Mouse (Mus musculus) heart, embryonic 13.5 days (tissue): ENCODE measurements around the gene Cdh4. TPM values are rescaled to one million over a fixed set of nuclear protein-coding genes. Genes with fewer than 3 reads are reported as not detected.

Experiments used
- ATAC-seq: fragments of 200-750 bp; cut with Nextera tagmentation; 2 replicates; pipeline ENCODE4 v1.8.0; 2017; ENCODE audit warnings: moderate TSS enrichment; ENCODE audit not compliant: insufficient number of reproducible peaks, low FRiP score, low TSS enrichment; ENCODE audit errors: extremely low read depth
- H3K27ac ChIP-seq: fragments of 300-500 bp; sonication (generic); replicated peaks from 2 replicates; pipeline ENCODE4 v1.5.1; 2015; ENCODE audit warnings: moderate library complexity, mild to moderate bottlenecking, inconsistent platforms
- H3K27me3 ChIP-seq: fragments of 300-500 bp; sonication (generic); replicated peaks from 2 replicates; pipeline ENCODE4 v1.6.1; 2015; ENCODE audit warnings: mild to moderate bottlenecking, inconsistent platforms
- H3K36me3 ChIP-seq: fragments of 300-500 bp; sonication (generic); 2 replicates; pipeline ENCODE4 v1.6.1; 2015; ENCODE audit warnings: mild to moderate bottlenecking, inconsistent platforms
- H3K4me1 ChIP-seq: fragments of 300-500 bp; sonication (generic); 2 replicates; pipeline ENCODE4 v1.6.1; 2015; ENCODE audit warnings: inconsistent platforms
- H3K4me2 ChIP-seq: fragments of 300-500 bp; sonication (generic); 2 replicates; pipeline ENCODE4 v1.6.1; 2015; ENCODE audit warnings: inconsistent platforms, mild to moderate bottlenecking, moderate library complexity
- H3K4me3 ChIP-seq: fragments of 300-500 bp; sonication (generic); 2 replicates; pipeline ENCODE4 v1.5.1; 2015; ENCODE audit warnings: moderate library complexity, mild to moderate bottlenecking, inconsistent platforms
- H3K9ac ChIP-seq: fragments of 300-500 bp; sonication (generic); 2 replicates; pipeline ENCODE4 v1.6.1; 2015; ENCODE audit warnings: inconsistent platforms, mild to moderate bottlenecking, moderate library complexity
- H3K9me3 ChIP-seq: fragments of 300-500 bp; sonication (generic); 2 replicates; pipeline ENCODE4 v1.6.1; 2016; ENCODE audit warnings: inconsistent platforms
- WGBS: fragments of 180-500 bp; shearing (Covaris S2); methylation state at CpG from one replicate; pipeline ENCODE4 v1.1.7; 2015; ENCODE audit warnings: mixed read lengths; 5-methylcytosine and 5-hydroxymethylcytosine counted together
- polyA plus RNA-seq: library from polyadenylated mRNA; unstranded; fragments of >200 nt; fragmentation: Nextera tagmentation; extraction: Ambion mirVana; gene quantifications from 2 replicates; pipeline ENCODE4 v1.2.1, GENCODE M21; 2015

Gene Cdh4
- polyA plus RNA-seq, 1 experiment from 2014 or later, result 1.4 TPM

- Histone ChIP-seq H3K4me2 (no peak overlapping the region), H3K9me3 (no peaks in the 10 kb centered on the region), H3K36me3 (no peaks in the 10 kb centered on the region), H3K27ac (no peak overlapping the region), H3K4me1 (no peaks in the 10 kb centered on the region), H3K4me3 (no peak overlapping the region), H3K9ac (no peak overlapping the region), H3K27me3 (peaks cover 10% of the 10 kb centered on the region; the same call in 1 of the 2 replicates)
- ATAC-seq, result no peak
- WGBS, result 68% methylated on average over 7 of the region's 7 CpGs
Measured at GRCm38 (mm10) chr2:179835570-179835969, 393.3 kb downstream of the Cdh4 start.

GRCm38 (mm10) chr2:179837186-179837585, 395.0 kb downstream of the Cdh4 start:
- Histone ChIP-seq H3K27me3 (peaks cover 10% of the 10 kb centered on the region; the same call in 1 of the 2 replicates), H3K4me3 (no peak overlapping the region), H3K9ac (no peak overlapping the region), H3K4me1 (no peaks in the 10 kb centered on the region; the same call in 1 of the 2 replicates), H3K27ac (no peak overlapping the region), H3K9me3 (no peaks in the 10 kb centered on the region), H3K4me2 (no peak overlapping the region), H3K36me3 (no peaks in the 10 kb centered on the region)
- no peak for ATAC-seq
- WGBS, result 49% methylated on average over 10 of the region's 10 CpGs

GRCm38 (mm10) chr2:179838036-179838435, 395.8 kb downstream of the Cdh4 start:
- peaks cover 10% of the 10 kb centered on the region; the same call in 1 of the 2 replicates for H3K27me3 ChIP-seq
- ATAC-seq, result no peak
- no peak overlapping the region for H3K4me3 ChIP-seq
- H3K4me1 ChIP-seq, result peaks cover 7% of the 10 kb centered on the region
- no peak overlapping the region for H3K4me2 ChIP-seq
- WGBS, result 75% methylated on average over 7 of the region's 7 CpGs
- no peak overlapping the region for H3K9ac ChIP-seq
- H3K9me3 ChIP-seq, result no peaks in the 10 kb centered on the region
- no peaks in the 10 kb centered on the region for H3K36me3 ChIP-seq
- no peak overlapping the region for H3K27ac ChIP-seq

DNA sequence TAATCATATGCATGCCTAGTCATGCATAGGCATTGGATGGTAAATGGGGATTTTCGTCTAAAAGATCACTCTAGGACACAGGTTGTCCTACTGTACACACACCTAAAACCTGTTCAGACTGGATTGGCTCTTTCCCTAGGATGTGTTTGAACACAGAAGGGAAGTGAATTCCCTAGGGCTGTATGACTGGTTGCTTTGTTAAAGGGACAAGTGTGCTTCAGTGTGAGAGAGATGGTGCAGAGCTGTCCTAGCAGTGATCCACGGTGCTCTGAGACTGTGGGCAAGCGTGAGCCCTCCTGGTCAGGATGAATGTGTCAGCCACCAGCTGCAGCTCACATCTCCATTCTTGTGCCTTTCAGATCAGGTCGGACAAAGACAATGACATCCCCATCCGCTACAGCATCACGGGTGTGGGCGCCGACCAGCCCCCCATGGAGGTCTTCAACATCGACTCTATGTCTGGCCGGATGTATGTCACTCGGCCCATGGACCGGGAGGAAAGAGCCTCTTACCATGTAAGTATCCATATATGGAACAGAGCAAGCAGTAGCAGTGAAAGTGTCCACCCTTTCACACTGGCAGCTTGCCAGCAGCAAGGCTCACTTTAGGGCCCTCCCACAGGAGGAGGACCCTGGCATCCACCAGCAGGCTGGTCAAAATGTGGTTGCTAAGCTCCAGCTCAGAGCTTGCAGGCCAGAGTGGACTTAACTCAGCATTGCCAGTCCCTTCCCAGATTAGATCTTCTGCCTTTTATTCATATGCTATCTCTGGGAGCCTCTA, 400.6 kb downstream of the Cdh4 start:
- no peaks in the 10 kb centered on the region for H3K36me3 ChIP-seq
- H3K9me3 ChIP-seq, result no peaks in the 10 kb centered on the region
- WGBS, result 52% methylated on average over 12 of the region's 12 CpGs
- peak overlapping the region; percentile 48; the same call in 1 of the 2 replicates for H3K9ac ChIP-seq
- peak overlapping the region; percentile 73 for H3K27ac ChIP-seq
- no peak overlapping the region for H3K4me2 ChIP-seq
- H3K27me3 ChIP-seq, result no peaks in the 10 kb centered on the region; the same call in 1 of the 2 replicates
- H3K4me3 ChIP-seq, result no peak overlapping the region
- peak; percentile 55 for ATAC-seq
- H3K4me1 ChIP-seq, result peaks cover 16% of the 10 kb centered on the region

- no peak overlapping the region for H3K4me3 ChIP-seq
- H3K4me1 ChIP-seq, result peaks cover 7% of the 10 kb centered on the region
- no peak overlapping the region for H3K9ac ChIP-seq
- ATAC-seq, result no peak
- no peaks in the 10 kb centered on the region for H3K9me3 ChIP-seq
- H3K4me2 ChIP-seq, result no peak overlapping the region
- WGBS, result 52% methylated on average over 9 of the region's 9 CpGs
- no peak overlapping the region for H3K27ac ChIP-seq
- H3K36me3 ChIP-seq, result no peaks in the 10 kb centered on the region
- H3K27me3 ChIP-seq, result peaks cover 3% of the 10 kb centered on the region; the same call in 1 of the 2 replicates
Measured at GRCm38 (mm10) chr2:179849732-179850131, 407.5 kb downstream of the Cdh4 start.

DNA sequence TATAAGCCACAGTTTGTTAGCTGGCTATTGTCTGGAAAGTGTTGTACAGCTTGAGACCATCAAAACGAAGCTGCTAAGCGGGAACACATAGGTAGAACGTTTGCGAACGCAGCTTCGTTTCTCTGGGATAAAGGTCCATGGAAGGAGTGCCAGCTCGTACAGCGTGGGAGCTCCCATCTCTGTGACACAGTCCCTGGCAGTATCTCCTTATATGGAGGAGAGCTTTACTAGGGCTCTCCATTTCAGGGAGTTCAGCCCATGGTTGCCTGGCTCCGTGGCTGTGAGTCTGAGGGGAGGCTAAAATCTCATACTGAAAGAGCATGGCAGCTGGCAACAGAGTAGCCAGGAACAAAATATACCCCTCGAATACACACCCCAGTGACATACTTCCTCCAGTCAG, 409.9 kb downstream of the Cdh4 start:
- Histone ChIP-seq H3K27ac (no peak overlapping the region), H3K4me3 (no peak overlapping the region), H3K4me1 (peaks cover 7% of the 10 kb centered on the region), H3K36me3 (no peaks in the 10 kb centered on the region), H3K4me2 (no peak overlapping the region), H3K9me3 (no peaks in the 10 kb centered on the region), H3K27me3 (peaks cover 3% of the 10 kb centered on the region; the same call in 1 of the 2 replicates), H3K9ac (no peak overlapping the region; the same call in 1 of the 2 replicates)
- ATAC-seq, result no peak
- 69% methylated on average over 10 of the region's 10 CpGs for WGBS

DNA sequence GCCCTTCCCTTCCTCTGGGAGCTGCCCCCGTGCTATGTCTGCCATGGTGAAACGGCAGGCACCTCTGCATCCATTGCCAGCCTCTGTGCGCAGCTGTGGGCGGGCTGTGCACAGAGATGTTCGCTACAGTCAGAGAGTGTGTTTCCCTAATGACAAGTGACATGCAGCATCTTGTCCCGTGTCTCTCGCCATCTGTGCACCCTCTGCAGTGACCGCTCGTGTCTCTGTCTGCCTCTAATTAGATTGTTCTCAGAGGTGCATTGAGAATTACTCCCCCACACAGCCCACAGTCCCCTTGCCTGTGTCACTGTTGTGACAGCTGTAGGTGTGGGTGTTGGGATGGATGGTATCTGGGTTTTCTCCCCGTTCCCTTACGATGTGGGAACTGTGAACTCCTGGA, 410.6 kb downstream of the Cdh4 start:
- no peak for ATAC-seq
- Histone ChIP-seq H3K27ac (no peak overlapping the region), H3K9ac (no peak overlapping the region), H3K4me2 (no peak overlapping the region), H3K9me3 (no peaks in the 10 kb centered on the region), H3K4me3 (no peak overlapping the region), H3K36me3 (no peaks in the 10 kb centered on the region), H3K4me1 (peaks cover 7% of the 10 kb centered on the region), H3K27me3 (peaks cover 3% of the 10 kb centered on the region; the same call in 1 of the 2 replicates)
- WGBS, result 65% methylated on average over 11 of the region's 11 CpGs

DNA sequence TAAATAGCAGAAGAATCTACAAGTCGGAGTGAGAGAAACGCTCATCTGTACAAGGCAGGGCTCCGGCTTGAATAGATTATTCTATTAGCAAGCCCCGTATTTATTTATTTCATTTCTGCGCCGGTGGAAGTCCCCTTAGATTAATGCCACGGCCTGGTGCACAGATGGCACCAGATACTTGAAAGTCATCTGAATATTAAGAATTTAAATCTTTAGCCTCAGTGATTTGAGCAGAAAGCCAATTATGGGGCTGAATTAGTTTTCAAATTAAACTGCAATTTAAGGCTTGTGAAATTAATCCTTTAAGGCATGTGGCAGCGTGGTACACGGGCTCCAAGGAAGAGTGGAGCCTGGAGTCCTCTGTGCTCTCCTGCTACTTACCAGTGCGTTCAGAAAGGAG, 411.7 kb downstream of the Cdh4 start:
- no peak overlapping the region for H3K4me3 ChIP-seq

DNA sequence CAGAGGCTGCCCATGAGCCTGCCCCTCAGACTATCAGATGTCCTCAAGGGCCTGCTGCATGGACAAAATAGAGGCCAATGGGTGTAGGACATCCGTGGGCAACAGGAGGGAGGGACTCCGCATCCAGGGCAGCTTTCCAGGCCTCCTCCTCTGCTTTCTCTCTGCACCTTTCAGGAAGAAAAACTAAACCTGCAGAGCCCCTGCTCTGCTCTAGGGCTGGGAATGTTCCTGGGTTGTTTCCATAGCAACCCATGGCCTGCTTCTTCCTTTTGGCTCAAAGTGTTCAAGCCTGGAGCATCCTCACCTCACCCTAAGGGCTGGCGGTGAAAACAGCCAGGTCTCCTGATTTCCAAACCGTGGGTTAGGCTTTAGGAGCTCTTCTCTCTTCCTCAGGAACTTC, 414.9 kb downstream of the Cdh4 start:
- no peaks in the 10 kb centered on the region for H3K9me3 ChIP-seq
- H3K27me3 ChIP-seq, result 0 out of 2 replicates have a peak, but pooled peaks cover 4% of the 10 kb centered on the region
- WGBS, result 51% methylated on average over 4 of the region's 4 CpGs
- no peak overlapping the region for H3K4me3 ChIP-seq
- H3K4me2 ChIP-seq, result no peak overlapping the region
- no peaks in the 10 kb centered on the region for H3K36me3 ChIP-seq
- H3K9ac ChIP-seq, result no peak overlapping the region
- no peak for ATAC-seq
- peaks cover 1% of the 10 kb centered on the region for H3K4me1 ChIP-seq
- H3K27ac ChIP-seq, result no peak overlapping the region

More for the DNA sequence above, 411.7 kb downstream of the Cdh4 start:
- Histone ChIP-seq H3K4me2 (no peak overlapping the region), H3K4me1 (peaks cover 7% of the 10 kb centered on the region), H3K27ac (no peak overlapping the region), H3K36me3 (no peaks in the 10 kb centered on the region), H3K27me3 (no peaks in the 10 kb centered on the region), H3K9ac (no peak overlapping the region), H3K9me3 (no peaks in the 10 kb centered on the region)
- WGBS, result 85% methylated on average over 10 of the region's 10 CpGs
- ATAC-seq, result no peak

- no peak for ATAC-seq
- Histone ChIP-seq H3K36me3 (no peaks in the 10 kb centered on the region), H3K9ac (no peak overlapping the region), H3K4me3 (no peak overlapping the region), H3K9me3 (no peaks in the 10 kb centered on the region), H3K27me3 (0 out of 2 replicates have a peak, but pooled peaks cover 4% of the 10 kb centered on the region), H3K27ac (no peak overlapping the region), H3K4me2 (no peak overlapping the region), H3K4me1 (peaks cover 4% of the 10 kb centered on the region; the same call in 1 of the 2 replicates)
- 73% methylated on average over 3 of the region's 3 CpGs for WGBS
Measured at GRCm38 (mm10) chr2:179862676-179863075, 420.4 kb downstream of the Cdh4 start.

- WGBS, result 60% methylated on average over 3 of the region's 3 CpGs
- ATAC-seq, result no peak
- Histone ChIP-seq H3K4me3 (no peak overlapping the region), H3K4me1 (peaks cover 9% of the 10 kb centered on the region; the same call in 1 of the 2 replicates), H3K27ac (no peak overlapping the region), H3K36me3 (no peaks in the 10 kb centered on the region), H3K4me2 (no peak overlapping the region), H3K27me3 (0 out of 2 replicates have a peak, but pooled peaks cover 4% of the 10 kb centered on the region), H3K9ac (no peak overlapping the region), H3K9me3 (no peaks in the 10 kb centered on the region)
Measured at GRCm38 (mm10) chr2:179863266-179863665, 421.0 kb downstream of the Cdh4 start.
